Mouse (Mus musculus) v-Abl transformed pro-B cells (cell line): ENCODE data around the gene Farsb.

ENCODE experiments used
- in situ Hi-C, 2 experiments: fragments of 400-800 bp; cut with MboI; formaldehyde crosslinking; loops; one replicate each; pipeline ENCODE4 v1.15.1; 2025; ENCODE audit not compliant: unreplicated experiment in 2 of 2

Farsb gene

DNA sequence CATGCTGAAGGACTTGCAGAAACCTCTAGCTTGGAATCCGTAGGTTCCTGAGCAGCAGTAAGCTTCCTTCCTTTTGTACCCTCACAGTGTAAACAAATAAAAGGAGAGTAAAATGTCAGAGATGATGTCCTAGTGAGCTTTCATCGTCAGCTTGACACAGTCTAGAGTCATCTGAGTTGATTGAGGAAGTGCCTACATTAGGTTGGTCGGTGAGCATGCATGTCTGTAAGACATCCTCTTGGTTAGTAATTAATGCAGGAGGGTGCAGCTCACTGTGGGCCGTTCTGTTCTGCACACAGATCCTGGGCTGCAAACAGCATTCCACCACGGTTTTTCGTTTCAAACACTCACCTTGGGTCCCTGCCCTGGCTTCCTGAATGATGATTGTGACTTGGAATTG lies 118.6 kb downstream of the Farsb start:
- in situ Hi-C loops, result no loop called here
